Mouse (Mus musculus): ENCODE measurements around the gene Angptl1. TPM values are rescaled to one million over a fixed set of nuclear protein-coding genes. Genes with fewer than 3 reads are reported as not detected.

Angptl1 gene
- 1 to 10 TPM; 2.3 to 3.1 TPM for total RNA-seq (2021)
- long read RNA-seq, experiment 1, partial matches to known transcripts: 1 of 6 reads
- long read RNA-seq, experiment 1, other reads (novel, unspliced or antisense): 2 of 6 reads
- long read RNA-seq, experiment 2, transcript Angptl1-201 (5 exons, 2,651 nt): major isoform, 5 of 5 reads
- long read RNA-seq, experiment 2, partial matches to known transcripts: 0 of 5 reads
- long read RNA-seq, experiment 2, other reads (novel, unspliced or antisense): 0 of 5 reads

- DNase-seq: no peak
- intact Hi-C loops (cut with DNase I): no loop called here
Measured at GRCm38 (mm10) chr1:156838177-156838576, at the start of gene Angptl1. Gene Angptl1, plus strand, starts transcription at chr1:156838562.

GRCm38 (mm10) chr1:156789844-156790490 is 48.4 kb upstream of the Angptl1 start:
- no peak for DNase-seq
- intact Hi-C loops (cut with DNase I): no loop called here

DNA sequence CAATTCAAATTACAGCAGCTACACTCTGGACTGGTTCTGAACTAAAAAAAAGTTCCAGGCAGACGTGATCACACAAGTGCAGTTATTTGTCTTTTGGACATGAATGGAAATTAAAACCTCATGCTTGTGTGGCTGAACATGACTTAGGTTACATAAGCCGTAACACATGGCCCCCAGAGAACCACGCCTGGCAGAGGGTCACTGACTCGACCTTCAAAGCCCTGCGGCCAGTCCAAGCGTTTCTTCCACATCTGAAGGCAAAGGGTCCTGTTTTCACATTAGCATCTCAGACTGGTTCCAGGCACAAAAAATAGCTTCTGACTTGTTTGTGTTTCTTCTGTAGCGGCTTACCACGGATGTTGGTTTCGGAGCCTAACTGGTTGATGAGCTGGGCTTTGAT is 42.1 kb upstream of the Angptl1 start:
- DNase-seq: peak in 1 of 2 experiments; percentile 14
- intact Hi-C loops (cut with DNase I): no loop called here

DNA sequence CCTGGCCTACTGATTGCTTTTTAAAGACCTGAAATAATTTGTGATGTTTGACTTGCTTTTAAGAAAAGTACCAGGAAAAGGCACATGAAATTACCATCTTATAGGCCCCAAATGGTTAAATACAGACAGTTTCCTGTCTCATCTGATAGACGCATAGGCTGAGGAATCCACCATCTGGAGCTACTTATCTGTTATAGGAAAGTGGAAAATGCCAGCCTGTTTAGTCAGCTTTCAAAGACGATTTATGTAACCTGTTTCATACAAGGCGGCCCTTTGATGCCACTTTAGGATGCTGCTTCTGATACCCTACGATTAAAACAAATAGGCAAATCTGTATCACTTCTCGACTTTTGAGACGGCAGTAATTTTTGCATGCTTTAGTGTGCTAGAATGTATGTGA is 37.1 kb upstream of the Angptl1 start:
- DNase-seq: no peak
- intact Hi-C loops (cut with DNase I): no loop called here

DNA sequence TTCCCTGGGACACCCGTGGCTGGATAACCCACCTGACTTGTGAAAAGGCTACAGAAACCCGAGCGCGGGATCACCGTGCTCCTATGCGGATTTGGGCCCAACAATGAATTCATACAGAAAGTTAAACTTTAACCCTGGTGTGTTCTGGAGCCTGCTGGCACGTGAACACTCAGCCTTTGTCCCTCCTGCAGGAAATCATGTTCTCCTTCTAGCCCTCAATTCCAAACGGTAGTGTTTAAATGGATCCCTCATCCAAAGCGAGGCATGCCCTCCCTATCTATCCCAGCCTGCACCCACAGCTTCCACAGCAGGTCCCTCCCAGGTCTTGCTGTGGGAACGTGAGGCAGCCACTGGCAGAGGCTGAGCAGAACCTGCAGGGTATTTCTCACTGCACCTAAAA is 30.0 kb upstream of the Angptl1 start:
- no peak for DNase-seq
- intact Hi-C loops (cut with DNase I): no loop called here

- intact Hi-C loops (cut with DNase I): no loop called here
- no peak for DNase-seq
Measured at GRCm38 (mm10) chr1:156811928-156812327, 26.4 kb upstream of the Angptl1 start.

GRCm38 (mm10) chr1:156812716-156813115 is 25.6 kb upstream of the Angptl1 start:
- intact Hi-C loops (cut with DNase I): no loop called here
- DNase-seq: no peak

GRCm38 (mm10) chr1:156813485-156813884 is 24.9 kb upstream of the Angptl1 start:
- DNase-seq: no peak
- intact Hi-C loops (cut with DNase I): no loop called here

DNA sequence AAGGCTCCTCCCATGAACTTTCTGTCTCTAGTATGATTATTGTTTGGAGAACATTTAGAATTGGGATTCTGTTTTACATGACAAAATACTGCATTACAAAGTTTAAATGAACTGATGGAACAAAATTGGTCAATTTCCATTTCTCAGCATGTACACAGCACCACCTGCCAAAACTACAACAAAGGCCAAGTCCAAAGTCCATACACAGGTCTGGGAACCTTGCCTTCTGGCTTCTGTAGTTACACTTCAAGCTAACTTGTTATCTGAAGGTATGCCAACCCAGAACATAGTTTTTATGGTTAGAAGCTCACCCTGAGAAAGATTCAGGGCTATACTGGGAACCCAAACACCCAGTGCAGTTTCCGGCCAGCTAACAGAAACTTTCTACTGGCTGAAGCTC is 19.1 kb upstream of the Angptl1 start:
- DNase-seq: no peak
- intact Hi-C loops (cut with DNase I): no loop called here

DNA sequence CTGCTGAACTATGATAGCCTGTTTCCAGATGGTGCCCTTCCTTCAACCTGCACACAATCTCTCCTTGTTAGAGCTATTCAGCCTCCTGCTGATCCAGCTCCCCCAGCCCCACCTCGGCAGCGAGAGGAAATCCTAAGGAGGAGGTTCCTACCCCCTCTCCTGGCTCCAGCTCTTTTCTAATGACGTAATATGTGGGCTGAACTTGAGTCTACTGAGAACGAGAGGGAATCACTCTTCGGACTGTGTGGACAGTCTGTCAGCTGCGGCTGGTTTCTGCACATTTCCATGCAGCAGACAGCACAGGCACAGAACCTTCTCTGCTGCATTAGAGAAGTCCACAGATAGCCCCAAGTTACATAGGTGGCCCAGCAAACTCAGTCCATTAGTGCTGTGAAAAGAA is 333 bp downstream of the Angptl1 start:
- DNase-seq: peak; percentile 43 to 56
- intact Hi-C loops (cut with DNase I): no loop called here

DNA sequence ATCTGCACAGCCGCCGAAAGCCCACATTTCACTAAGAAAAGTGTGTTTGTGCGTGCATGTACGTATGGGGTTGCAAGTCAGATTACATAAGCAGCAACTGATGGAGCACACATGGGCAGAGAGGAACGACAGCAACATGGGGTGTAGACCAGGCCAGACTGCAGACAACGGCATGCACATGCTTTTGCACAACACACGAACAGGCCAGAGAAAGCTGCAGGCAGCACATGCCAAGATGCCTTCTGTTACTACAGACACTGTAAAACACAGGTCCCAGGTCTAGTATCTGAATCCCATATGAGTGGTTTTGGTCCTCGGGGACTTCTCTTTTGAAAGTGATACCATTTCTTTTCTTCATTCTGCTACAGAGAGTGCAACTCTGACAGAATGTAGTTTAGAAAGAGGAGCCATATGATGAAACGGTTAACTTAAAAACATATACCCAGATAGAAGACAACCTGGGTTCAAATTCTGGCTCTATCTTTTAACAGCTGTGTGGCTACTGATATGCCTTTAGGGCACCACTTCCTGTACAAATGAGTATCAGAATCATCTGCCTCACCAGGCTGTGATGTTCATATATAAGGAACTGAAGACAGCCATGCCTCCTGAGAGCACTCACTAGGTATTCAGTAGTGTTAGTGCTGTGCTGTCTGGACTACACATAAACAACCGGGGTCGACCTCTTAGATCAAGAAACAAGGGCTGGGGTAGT is 3.4 kb downstream of the Angptl1 start:
- intact Hi-C loops (cut with DNase I): no loop called here
- no peak for DNase-seq

DNA sequence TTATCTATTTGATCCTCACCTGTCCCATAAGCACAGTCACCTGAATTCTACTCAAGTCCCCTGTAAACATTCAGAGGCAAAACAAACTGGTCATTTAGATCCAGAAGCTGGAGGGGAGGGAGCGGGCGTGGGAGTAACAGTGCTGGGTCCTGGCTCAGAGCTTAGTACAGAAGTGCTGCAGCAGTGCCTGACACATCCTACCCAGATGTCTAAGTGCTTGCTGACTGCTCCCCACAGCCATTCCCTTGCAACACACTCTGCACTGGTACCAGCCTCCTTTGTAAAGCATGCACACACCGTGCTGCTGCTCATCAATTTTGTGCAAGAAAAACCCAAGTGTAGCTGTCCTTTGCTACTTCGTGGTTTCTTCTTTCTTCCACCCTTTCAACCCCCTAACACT is 8.7 kb downstream of the Angptl1 start:
- no peak for DNase-seq
- intact Hi-C loops (cut with DNase I): no loop called here

DNA sequence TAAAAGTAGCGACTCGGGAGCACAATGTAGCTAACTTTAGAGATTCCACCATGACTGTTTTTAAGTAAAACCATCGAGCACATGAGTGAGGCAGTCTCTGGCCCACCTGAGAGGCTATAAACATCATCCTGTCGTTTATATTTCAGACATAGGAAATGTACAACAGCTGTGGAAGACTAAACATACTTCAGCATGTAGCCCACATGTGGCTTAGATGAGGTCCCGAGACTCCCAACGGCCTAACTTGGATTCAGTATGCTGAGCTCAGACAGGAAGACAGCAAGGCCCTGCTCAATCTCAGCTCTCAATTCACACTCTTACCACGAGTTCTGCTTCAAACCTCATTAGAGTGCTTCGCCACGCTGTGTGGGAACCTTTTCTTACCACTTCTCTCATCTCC is 14.0 kb downstream of the Angptl1 start:
- no peak for DNase-seq
- intact Hi-C loops (cut with DNase I): no loop called here

- intact Hi-C loops (cut with DNase I): no loop called here
- DNase-seq: no peak
Measured at GRCm38 (mm10) chr1:156852872-156853271, 14.5 kb downstream of the Angptl1 start.

DNA sequence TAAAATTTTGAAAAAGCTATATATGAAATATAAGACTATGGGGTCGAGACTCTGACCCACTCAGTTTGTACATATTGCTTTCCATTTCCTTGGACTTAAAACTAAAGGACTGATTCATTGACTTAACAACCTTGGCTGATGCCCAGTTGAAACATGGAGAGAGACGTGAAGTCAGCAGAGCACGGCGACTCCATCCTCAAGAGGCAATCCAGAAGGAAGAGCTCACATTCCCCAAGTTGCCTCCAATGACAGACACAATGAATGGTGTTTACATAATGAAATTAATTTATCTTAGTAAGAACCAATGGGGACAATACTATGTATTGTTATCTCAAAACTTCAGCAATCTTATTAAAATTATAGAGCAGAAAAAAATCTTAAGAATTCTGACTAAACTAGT is 16.2 kb downstream of the Angptl1 start:
- DNase-seq: no peak
- intact Hi-C loops (cut with DNase I): no loop called here

GRCm38 (mm10) chr1:156856666-156857065 is 18.3 kb downstream of the Angptl1 start:
- intact Hi-C loops (cut with DNase I): no loop called here
- DNase-seq: no peak

- DNase-seq: no peak
- intact Hi-C loops (cut with DNase I): no loop called here
Measured at GRCm38 (mm10) chr1:156859156-156859555, 20.8 kb downstream of the Angptl1 start.

GRCm38 (mm10) chr1:156859711-156860250 is 21.4 kb downstream of the Angptl1 start:
- intact Hi-C loops (cut with DNase I): loop anchor here (5.0 kb wide), 1 partner anchor 38 kb away; no protein-coding TSS in a partner anchor
- no peak for DNase-seq

- intact Hi-C loops (cut with DNase I): loop anchor here (5.0 kb wide), 1 partner anchor 37 kb away; no protein-coding TSS in a partner anchor
- DNase-seq: no peak
Measured at GRCm38 (mm10) chr1:156860266-156860665, 21.9 kb downstream of the Angptl1 start.

- intact Hi-C loops (cut with DNase I): loop anchor here (5.0 kb wide), 1 partner anchor 36 kb away; no protein-coding TSS in a partner anchor
- DNase-seq: peak in 1 of 2 experiments; percentile 16
Measured at GRCm38 (mm10) chr1:156861475-156862043, 23.2 kb downstream of the Angptl1 start.

DNA sequence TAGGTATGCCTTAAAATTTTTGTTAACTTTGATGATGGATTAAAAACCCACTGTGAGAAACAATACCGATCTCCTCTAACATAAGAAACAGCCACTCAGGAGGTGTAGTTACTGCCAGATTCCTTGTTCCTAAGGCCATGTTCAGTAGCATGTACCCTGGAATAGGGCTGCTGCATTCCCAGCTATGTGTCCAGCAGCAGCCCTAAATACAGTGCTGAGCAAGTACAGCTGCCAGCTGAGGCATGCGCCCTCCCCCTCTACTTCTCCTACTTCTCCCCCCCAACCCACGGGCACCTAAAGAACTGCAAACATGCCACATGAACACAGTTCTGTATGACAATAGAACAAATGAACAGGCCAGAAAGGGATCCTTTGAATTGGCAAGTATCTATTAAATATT is 25.4 kb downstream of the Angptl1 start:
- no peak for DNase-seq
- intact Hi-C loops (cut with DNase I): loop anchor here (5.0 kb wide), 1 partner anchor 34 kb away; no protein-coding TSS in a partner anchor

Data from heart, postnatal 14 days (tissue).